Mouse (Mus musculus) CD4-positive helper T cell, adult 2 months (primary cell): ENCODE measurements around the gene Krtap10-4.
"Not testable (repeated sequence)": the region's sequence is repeated elsewhere in the genome, so short reads cannot be mapped to it uniquely, and the experiment has no call there.

Source experiments
- DNase-seq: peaks from one replicate; pipeline ENCODE4 v3.0.0-alpha.2; 2012; ENCODE audit warnings: low read depth, missing footprints, low spot score

Krtap10-4 gene

GRCm38 (mm10) chr10:77788621-77789020 lies 38.3 kb downstream of the Krtap10-4 start:
- no peak for DNase-seq

- DNase-seq: not testable (repeated sequence)
Measured at GRCm38 (mm10) chr10:77787876-77788275, 39.0 kb downstream of the Krtap10-4 start, which contains the start of gene Gm7137. TSS of gene Gm7137 (minus strand) at chr10:77788200.

DNA sequence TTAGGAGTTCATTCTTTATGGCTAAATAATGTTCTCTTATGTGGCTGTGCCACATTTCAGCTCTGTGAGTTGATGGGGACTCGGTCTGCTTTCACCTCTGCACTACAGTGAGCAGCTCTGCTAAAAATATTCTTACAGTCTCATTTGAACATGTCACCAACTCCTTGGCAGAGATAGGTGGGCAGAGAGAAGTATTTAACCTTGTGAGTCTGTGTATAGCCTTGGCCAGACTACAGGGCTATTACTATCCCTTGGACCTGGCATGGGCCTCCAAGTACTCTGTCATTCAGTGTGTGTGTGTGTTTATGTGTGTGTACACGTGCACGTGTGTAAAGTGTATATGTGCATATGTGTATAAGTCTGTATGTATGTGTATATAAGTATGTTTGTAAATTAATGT lies 43.5 kb downstream of the Krtap10-4 start:
- not testable (repeated sequence) for DNase-seq

DNA sequence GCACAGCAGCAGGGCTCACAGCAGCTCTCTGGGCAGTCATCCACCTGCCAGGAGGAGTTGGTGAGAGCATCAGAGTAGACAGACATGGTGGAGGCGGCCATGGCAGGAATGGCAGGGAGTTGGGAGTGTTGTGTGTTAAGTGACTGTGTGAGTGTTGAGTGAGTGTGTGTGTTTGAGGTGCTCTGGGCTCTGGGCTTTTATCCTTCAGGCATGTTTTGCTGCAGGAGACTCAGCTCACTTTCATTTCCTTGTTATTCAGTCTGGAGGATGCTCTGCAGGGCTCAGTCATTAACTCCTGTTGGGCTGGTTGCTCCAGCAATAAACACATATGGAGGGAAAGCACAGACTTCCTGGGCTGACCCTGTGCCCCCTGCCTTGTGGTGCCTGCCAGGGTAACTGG lies 44.5 kb downstream of the Krtap10-4 start, which contains the start of gene Gm3250:
TSS of gene Gm3250 (minus strand) at position 101 of the 400 bp plus-strand sequence.
- not testable (repeated sequence) for DNase-seq

GRCm38 (mm10) chr10:77776844-77777243 lies 50.1 kb downstream of the Krtap10-4 start, which contains the start of gene Gm7138:
TSS of gene Gm7138 (minus strand) at chr10:77776944.
- DNase-seq: not testable (repeated sequence)
